Mouse (Mus musculus) limb, embryonic 13.5 days (tissue): ENCODE results near the gene Gtf2h3. TPM values are rescaled to one million over a fixed set of nuclear protein-coding genes. Genes with fewer than 3 reads are reported as not detected.

Source experiments
- ATAC-seq: fragments of 200-750 bp; cut with Nextera tagmentation; 2 replicates; pipeline ENCODE4 v1.8.0; 2017; ENCODE audit warnings: low read depth, moderate number of reproducible peaks, moderate TSS enrichment; ENCODE audit not compliant: low FRiP score
- H3K27ac ChIP-seq: fragments of 300-500 bp; sonication (generic); 2 replicates; pipeline ENCODE4 v1.5.1; 2015; ENCODE audit warnings: inconsistent platforms, mild to moderate bottlenecking, moderate library complexity
- H3K27me3 ChIP-seq: fragments of 300-500 bp; sonication (generic); 2 replicates; pipeline ENCODE4 v1.6.1; 2015; ENCODE audit warnings: mild to moderate bottlenecking, inconsistent platforms
- H3K36me3 ChIP-seq: fragments of 300-500 bp; sonication (generic); 2 replicates; pipeline ENCODE4 v1.6.1; 2015; ENCODE audit warnings: inconsistent platforms, mild to moderate bottlenecking, moderate library complexity
- H3K4me1 ChIP-seq: fragments of 300-500 bp; sonication (generic); 2 replicates; pipeline ENCODE4 v1.6.1; 2015; ENCODE audit warnings: inconsistent platforms
- H3K4me2 ChIP-seq: fragments of 300-500 bp; sonication (generic); replicated peaks from 2 replicates; pipeline ENCODE4 v1.6.1; 2015; ENCODE audit warnings: inconsistent platforms, mild to moderate bottlenecking, moderate library complexity
- H3K4me3 ChIP-seq: fragments of 300-500 bp; sonication (generic); 2 replicates; pipeline ENCODE4 v1.5.1; 2015; ENCODE audit warnings: moderate library complexity, mild to moderate bottlenecking, inconsistent platforms
- H3K9ac ChIP-seq: fragments of 300-500 bp; sonication (generic); 2 replicates; pipeline ENCODE4 v1.6.1; 2015; ENCODE audit warnings: mild to moderate bottlenecking, inconsistent platforms
- H3K9me3 ChIP-seq: fragments of 300-500 bp; sonication (generic); 2 replicates; pipeline ENCODE4 v1.6.1; 2016; ENCODE audit warnings: inconsistent platforms
- WGBS: fragments of 180-500 bp; shearing (Covaris S2); methylation state at CpG from one replicate; pipeline ENCODE4 v1.1.7; 2015; 5-methylcytosine and 5-hydroxymethylcytosine counted together
- polyA plus RNA-seq: library from polyadenylated mRNA; unstranded; fragments of >200 nt; fragmentation: Nextera tagmentation; extraction: Ambion mirVana; gene quantifications from 2 replicates; pipeline ENCODE4 v1.2.1, GENCODE M21; 2015

Gtf2h3 gene
- polyA plus RNA-seq: 74.4 and 78.5 TPM in 2 replicates

DNA sequence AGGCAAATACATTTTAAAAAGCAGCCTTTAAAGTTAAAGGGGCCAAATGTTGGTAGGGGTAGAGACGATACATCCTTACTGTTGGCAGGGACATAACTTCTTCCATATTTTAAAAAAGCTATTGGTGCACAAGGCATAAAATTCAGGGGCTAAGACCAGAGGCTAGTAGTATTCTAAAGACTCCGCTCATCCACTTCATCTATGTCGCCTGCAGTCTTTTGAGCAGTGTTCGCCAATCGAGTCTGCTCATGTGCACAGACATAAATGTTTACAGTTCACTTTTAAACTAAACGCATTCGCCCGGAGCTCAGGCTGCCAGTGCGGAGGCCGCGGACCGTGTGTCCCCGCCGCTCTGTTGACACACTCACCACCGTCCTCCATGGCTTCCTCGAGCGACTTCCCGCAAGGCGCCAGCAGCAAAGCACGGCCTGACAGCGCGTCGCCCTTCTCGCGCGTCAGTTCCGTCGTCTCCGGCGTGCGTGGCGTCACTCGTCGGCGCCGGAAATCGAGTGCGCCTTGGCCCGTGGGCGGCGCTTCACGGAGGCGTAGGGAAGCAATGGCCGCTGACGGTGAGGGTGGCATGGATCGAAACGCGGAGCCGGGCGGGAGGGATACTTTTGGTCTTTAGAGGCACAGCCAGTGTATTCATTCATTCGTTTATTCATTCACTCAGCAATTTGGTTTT is at the start of gene Gtf2h3, which contains the start of gene Eif2b1:
Gene Gtf2h3 (plus strand): TSS at position 508 of the 685 bp plus-strand sequence.
Gene Eif2b1 (minus strand): TSS at position 499 of the 685 bp plus-strand sequence.
- peak; percentile 93 for ATAC-seq
- Histone ChIP-seq H3K9ac (peak within 1 kb of the TSS; percentile 84), H3K27ac (no peak within 1 kb of the TSS), H3K4me2 (peak within 1 kb of the TSS; percentile 84), H3K9me3 (no peaks in the 10 kb centered on the region), H3K27me3 (no peaks in the 10 kb centered on the region), H3K4me3 (peak within 1 kb of the TSS; percentile 67), H3K4me1 (peaks cover 18% of the 10 kb centered on the region), H3K36me3 (peaks cover 53% of the 10 kb centered on the region)
- 1% methylated on average over 51 of the region's 51 CpGs for WGBS

GRCm38 (mm10) chr5:124529191-124529651 is 49.7 kb upstream of the Gtf2h3 start:
- Histone ChIP-seq H3K9ac (peak overlapping the region; percentile 81), H3K27me3 (no peaks in the 10 kb centered on the region), H3K36me3 (peaks cover 24% of the 10 kb centered on the region), H3K4me2 (peak overlapping the region; percentile 94), H3K4me1 (peaks cover 44% of the 10 kb centered on the region), H3K4me3 (peak overlapping the region; percentile 80), H3K9me3 (no peaks in the 10 kb centered on the region), H3K27ac (peak overlapping the region; percentile 58; the same call in 1 of the 2 replicates)
- no peak for ATAC-seq
- 15% methylated on average over 8 of the region's 8 CpGs for WGBS

- Histone ChIP-seq H3K9me3 (no peaks in the 10 kb centered on the region), H3K27ac (peak overlapping the region; percentile 10; the same call in 1 of the 2 replicates), H3K27me3 (no peaks in the 10 kb centered on the region), H3K4me3 (peak overlapping the region; percentile 80), H3K4me2 (peak overlapping the region; percentile 94), H3K4me1 (peaks cover 44% of the 10 kb centered on the region), H3K9ac (peak overlapping the region; percentile 81), H3K36me3 (peaks cover 19% of the 10 kb centered on the region)
- no peak for ATAC-seq
- 36% methylated on average over 8 of the region's 8 CpGs for WGBS
Measured at GRCm38 (mm10) chr5:124529697-124530096, 49.2 kb upstream of the Gtf2h3 start.

- H3K4me2 ChIP-seq: peak within 1 kb of the TSS; percentile 94
- under 1% methylated on average over 76 of the region's 96 CpGs for WGBS
- peaks cover 11% of the 10 kb centered on the region; the same call in 1 of the 2 replicates for H3K36me3 ChIP-seq
- H3K27ac ChIP-seq: peak within 1 kb of the TSS; percentile 84
- peak; percentile 95 for ATAC-seq
- H3K4me3 ChIP-seq: peak within 1 kb of the TSS; percentile 80
- H3K9ac ChIP-seq: peak within 1 kb of the TSS; percentile 81
- peaks cover 44% of the 10 kb centered on the region for H3K4me1 ChIP-seq
- H3K27me3 ChIP-seq: no peaks in the 10 kb centered on the region
- H3K9me3 ChIP-seq: no peaks in the 10 kb centered on the region
Measured at GRCm38 (mm10) chr5:124530655-124531582, 48.0 kb upstream of the Gtf2h3 start, which contains the start of gene Rilpl1. Gene Rilpl1, minus strand, starts transcription at chr5:124531391.

DNA sequence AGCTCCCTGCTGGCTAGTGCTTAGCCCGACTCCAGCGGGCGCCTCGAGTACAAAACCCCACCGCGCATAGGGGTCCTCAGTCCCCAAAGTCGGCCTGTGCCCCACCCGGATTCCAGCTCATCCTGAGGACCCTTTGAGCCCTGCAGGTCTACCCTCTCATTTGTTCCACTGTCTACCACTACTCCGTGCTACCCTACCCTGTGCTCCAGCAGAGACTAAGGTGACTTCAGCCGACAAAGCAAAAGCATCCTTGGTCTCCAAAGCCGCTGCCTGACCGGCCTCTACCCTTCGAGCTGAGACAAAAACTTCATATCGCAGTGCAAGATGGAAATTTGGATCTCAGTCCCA is 47.4 kb upstream of the Gtf2h3 start:
- Histone ChIP-seq H3K4me1 (peaks cover 44% of the 10 kb centered on the region), H3K27me3 (no peaks in the 10 kb centered on the region), H3K4me2 (peak overlapping the region; percentile 94), H3K4me3 (peak overlapping the region; percentile 80), H3K36me3 (peaks cover 5% of the 10 kb centered on the region; the same call in 1 of the 2 replicates), H3K27ac (peak overlapping the region; percentile 84), H3K9ac (peak overlapping the region; percentile 81), H3K9me3 (no peaks in the 10 kb centered on the region)
- WGBS: 12% methylated on average over 14 of the region's 14 CpGs
- peak; percentile 26 for ATAC-seq

DNA sequence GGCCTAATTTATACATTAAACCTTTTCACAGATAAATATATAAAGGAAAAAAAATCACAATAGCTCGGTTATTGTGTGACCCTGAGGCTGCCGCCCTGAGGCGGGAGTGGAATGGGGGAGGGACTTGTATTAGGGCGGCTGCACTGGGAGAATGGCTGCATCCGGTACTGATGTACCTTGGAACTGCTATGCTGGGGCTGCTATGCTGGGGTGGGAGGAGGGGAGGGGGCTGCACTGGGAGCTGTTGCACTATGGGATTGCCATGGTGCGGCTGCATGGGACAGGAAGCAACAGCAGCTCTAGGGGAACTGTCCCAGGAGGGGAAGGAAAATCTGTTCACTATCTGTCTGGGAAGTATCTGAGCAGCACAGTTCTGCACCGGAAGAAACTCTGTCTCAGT is 46.5 kb upstream of the Gtf2h3 start:
- no peaks in the 10 kb centered on the region for H3K36me3 ChIP-seq
- H3K4me1 ChIP-seq: peaks cover 49% of the 10 kb centered on the region
- H3K4me3 ChIP-seq: no peak overlapping the region
- no peaks in the 10 kb centered on the region for H3K9me3 ChIP-seq
- no peak overlapping the region for H3K27ac ChIP-seq
- 0 out of 2 replicates have a peak, but pooled peaks cover 4% of the 10 kb centered on the region for H3K27me3 ChIP-seq
- no peak for ATAC-seq
- 43% methylated on average over 7 of the region's 7 CpGs for WGBS
- 0 out of 2 replicates have a peak overlapping the region, but pooled peaks have one; percentile 43 for H3K9ac ChIP-seq
- H3K4me2 ChIP-seq: no peak overlapping the region; the same call in 1 of the 2 replicates

GRCm38 (mm10) chr5:124535016-124535415 is 43.9 kb upstream of the Gtf2h3 start:
- Histone ChIP-seq H3K4me2 (no peak overlapping the region), H3K9me3 (no peaks in the 10 kb centered on the region), H3K4me3 (no peak overlapping the region), H3K27ac (no peak overlapping the region), H3K4me1 (peaks cover 24% of the 10 kb centered on the region), H3K27me3 (0 out of 2 replicates have a peak, but pooled peaks cover 4% of the 10 kb centered on the region), H3K36me3 (no peaks in the 10 kb centered on the region), H3K9ac (no peak overlapping the region)
- no peak for ATAC-seq
- WGBS: 66% methylated on average over 5 of the region's 5 CpGs

DNA sequence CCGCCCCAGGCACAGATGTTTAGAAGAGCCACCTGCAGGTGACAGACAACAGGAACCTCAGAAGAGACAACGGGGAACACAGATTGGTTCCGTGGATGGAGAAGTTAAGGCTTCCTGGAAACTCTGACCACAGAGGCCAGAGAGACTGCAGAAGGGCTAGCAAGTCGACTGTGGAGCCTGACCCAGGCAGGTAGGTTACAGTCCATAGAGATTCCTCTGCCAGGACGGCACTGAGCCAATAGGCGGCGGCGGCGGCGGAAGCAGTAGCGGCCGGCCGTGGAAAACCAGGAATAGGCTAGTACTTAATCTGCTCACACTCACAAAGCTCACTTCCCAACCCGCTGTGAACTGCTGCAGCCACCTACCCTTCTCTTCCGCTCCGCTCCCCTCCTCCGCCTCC is 42.2 kb upstream of the Gtf2h3 start:
- Histone ChIP-seq H3K27ac (no peak overlapping the region), H3K9ac (peak overlapping the region; percentile 50; the same call in 1 of the 2 replicates), H3K4me3 (peak overlapping the region; percentile 22), H3K4me2 (peak overlapping the region; percentile 53), H3K9me3 (no peaks in the 10 kb centered on the region), H3K4me1 (peaks cover 18% of the 10 kb centered on the region), H3K36me3 (no peaks in the 10 kb centered on the region), H3K27me3 (0 out of 2 replicates have a peak, but pooled peaks cover 4% of the 10 kb centered on the region)
- no peak for ATAC-seq
- WGBS: 10% methylated on average over 17 of the region's 17 CpGs

GRCm38 (mm10) chr5:124538813-124539792 is 39.8 kb upstream of the Gtf2h3 start:
- Histone ChIP-seq H3K36me3 (peaks cover 18% of the 10 kb centered on the region), H3K27ac (no peak overlapping the region), H3K4me2 (no peak overlapping the region), H3K27me3 (0 out of 2 replicates have a peak, but pooled peaks cover 4% of the 10 kb centered on the region), H3K4me3 (no peak overlapping the region), H3K9ac (no peak overlapping the region), H3K9me3 (no peaks in the 10 kb centered on the region), H3K4me1 (peaks cover 18% of the 10 kb centered on the region)
- 80% methylated on average over 16 of the region's 16 CpGs for WGBS
- no peak for ATAC-seq

GRCm38 (mm10) chr5:124539905-124540304 is 39.0 kb upstream of the Gtf2h3 start:
- Histone ChIP-seq H3K27ac (peak overlapping the region; percentile 23; the same call in 1 of the 2 replicates), H3K36me3 (peaks cover 26% of the 10 kb centered on the region), H3K4me2 (peak overlapping the region; percentile 51), H3K4me3 (peak overlapping the region; percentile 98), H3K27me3 (0 out of 2 replicates have a peak, but pooled peaks cover 4% of the 10 kb centered on the region), H3K4me1 (peaks cover 18% of the 10 kb centered on the region), H3K9ac (peak overlapping the region; percentile 40; the same call in 1 of the 2 replicates), H3K9me3 (no peaks in the 10 kb centered on the region)
- 73% methylated on average over 4 of the region's 4 CpGs for WGBS
- ATAC-seq: no peak
